In the genomic region with DNA sequence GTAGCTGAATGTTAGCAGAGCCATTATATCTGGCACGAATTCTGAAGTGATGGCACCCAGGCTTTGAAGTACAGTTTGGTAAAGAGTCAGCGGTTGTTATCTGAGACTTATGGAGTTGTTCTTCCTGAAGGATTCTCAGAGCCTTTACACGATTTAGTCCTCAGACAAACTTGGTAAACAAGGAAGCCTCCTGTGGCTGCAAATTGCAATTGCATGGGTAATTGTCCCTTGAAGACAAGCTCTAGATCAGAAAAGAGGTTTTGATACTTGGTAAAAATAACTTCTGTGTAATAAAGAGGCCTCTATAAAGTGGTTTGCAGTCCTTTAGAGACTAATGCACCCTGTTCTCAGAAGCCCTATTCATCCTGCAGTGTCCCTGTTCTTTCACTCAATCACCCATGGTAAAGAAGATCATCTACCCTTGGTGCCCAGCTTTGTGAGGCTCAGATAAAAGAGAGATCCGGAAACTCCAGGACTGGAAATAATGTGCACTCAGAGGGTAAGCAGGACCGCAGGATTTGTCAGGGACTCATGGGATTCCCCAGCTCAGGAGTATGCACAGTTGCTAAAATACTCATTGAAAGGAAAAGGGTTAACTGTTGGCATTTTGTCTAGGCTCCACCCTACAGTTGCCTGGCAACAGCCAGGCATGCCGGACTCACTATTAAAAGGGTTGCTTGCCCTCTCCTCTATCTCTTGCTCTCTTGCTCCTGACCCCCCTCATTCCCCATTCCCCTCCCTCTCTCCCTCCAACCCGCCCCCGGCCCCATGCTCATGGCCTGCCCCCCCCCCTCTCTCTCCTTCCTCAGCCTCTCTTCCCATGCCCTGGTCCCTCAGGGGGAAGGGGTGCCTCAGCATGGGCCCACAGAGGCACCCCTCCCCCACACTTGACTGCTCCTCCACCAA, we compare ENCODE assay signal across 8 mouse cellular contexts. TPM values are rescaled to one million over a fixed set of nuclear protein-coding genes. Genes with fewer than 3 reads are reported as not detected.
DNase-seq lines count a peak whose midpoint lies in the region; ATAC-seq and TF ChIP-seq lines count a peak whose summit lies in the region.

No protein-coding gene starts in this region.

- TF ChIP-seq CTCF in left cerebral cortex, adult 2 months (IDR thresholded peaks at IDR 0.05), result peak; percentile 12
- TF ChIP-seq CTCF in hindbrain, postnatal 0 days (IDR thresholded peaks at IDR 0.05; ENCODE audit: low read depth), result peak; percentile 51

- no peaks in the 10 kb centered on the region for H3K36me3 ChIP-seq in embryonic facial prominence, embryonic 12.5 days
- no peaks in the 10 kb centered on the region for H3K36me3 ChIP-seq in hindbrain, postnatal 0 days (ENCODE audit: insufficient read depth, low read length)
- H3K36me3 ChIP-seq in neural tube, embryonic 15.5 days, result no peaks in the 10 kb centered on the region

- WGBS in embryonic facial prominence, embryonic 12.5 days, result 31% methylated on average over 7 of the region's 8 CpGs
- WGBS in hindbrain, postnatal 0 days, result 19% methylated on average over 8 of the region's 8 CpGs
- 25% methylated on average over 7 of the region's 8 CpGs for WGBS in neural tube, embryonic 15.5 days

- intact Hi-C loops in left cerebral cortex, adult 2 months (cut with DNase I), result no loop called here

- H3K4me1 ChIP-seq in embryonic facial prominence, embryonic 12.5 days, result no peaks in the 10 kb centered on the region
- H3K4me1 ChIP-seq in hindbrain, postnatal 0 days (ENCODE audit: insufficient read depth, low read length), result no peaks in the 10 kb centered on the region; the same call in 1 of the 2 replicates
- H3K4me1 ChIP-seq in neural tube, embryonic 15.5 days, result peaks cover 4% of the 10 kb centered on the region; the same call in 1 of the 2 replicates

- peak overlapping the region; percentile 28 for H3K4me2 ChIP-seq in embryonic facial prominence, embryonic 12.5 days (replicated peaks)
- H3K4me2 ChIP-seq in hindbrain, postnatal 0 days (ENCODE audit: low read depth, low read length), result no peak overlapping the region
- H3K4me2 ChIP-seq in neural tube, embryonic 15.5 days, result peak overlapping the region; percentile 37

- H3K27me3 ChIP-seq in embryonic facial prominence, embryonic 12.5 days, result no peaks in the 10 kb centered on the region
- H3K27me3 ChIP-seq in hindbrain, postnatal 0 days (ENCODE audit: insufficient read depth, low read length), result no peaks in the 10 kb centered on the region
- no peaks in the 10 kb centered on the region for H3K27me3 ChIP-seq in neural tube, embryonic 15.5 days (replicated peaks)

- H3K9me3 ChIP-seq in embryonic facial prominence, embryonic 12.5 days, result peaks cover 2% of the 10 kb centered on the region; the same call in 1 of the 2 replicates
- no peaks in the 10 kb centered on the region for H3K9me3 ChIP-seq in hindbrain, postnatal 0 days (ENCODE audit: low read length)
- H3K9me3 ChIP-seq in neural tube, embryonic 15.5 days (replicated peaks), result no peaks in the 10 kb centered on the region

- peak; percentile 67; the same call in 1 of the 2 replicates for ATAC-seq in embryonic facial prominence, embryonic 12.5 days (ENCODE audit: insufficient number of reproducible peaks, insufficient read depth, low FRiP score, low TSS enrichment)
- peak; percentile 66; the same call in 1 of the 2 replicates for ATAC-seq in hindbrain, postnatal 0 days
- no peak for ATAC-seq in neural tube, embryonic 15.5 days (ENCODE audit: low FRiP score)
- ATAC-seq in megakaryocyte-erythroid progenitor cell, adult 5-6 weeks (replicated peaks; ENCODE audit: low FRiP score, low TSS enrichment, poor library complexity, severe bottlenecking), result no peak

- DNase-seq in left cerebral cortex, adult 2 months (ENCODE audit: extremely low spot score in 1 of 2, low spot score in 2 of 2), result no peak
- DNase-seq in left cerebral cortex, adult 18-20 months (ENCODE audit: low spot score in 2 of 2), result no peak
- peak; percentile 44 for DNase-seq in hindbrain, postnatal 0 days (ENCODE audit: low spot score)
- no peak for DNase-seq in frontal cortex, postnatal 36 days (ENCODE audit: low spot score in 2 of 2)
- DNase-seq in adrenal gland, postnatal 10 days, result no peak

- H3K27ac ChIP-seq in left cerebral cortex, adult 2 months, result no peak overlapping the region
- H3K27ac ChIP-seq in embryonic facial prominence, embryonic 12.5 days, result 0 out of 2 replicates have a peak overlapping the region, but pooled peaks have one; percentile 54
- no peak overlapping the region for H3K27ac ChIP-seq in hindbrain, postnatal 0 days
- H3K27ac ChIP-seq in neural tube, embryonic 15.5 days (replicated peaks), result peak overlapping the region; percentile 51; the same call in 1 of the 2 replicates

- no peak overlapping the region for H3K9ac ChIP-seq in embryonic facial prominence, embryonic 12.5 days
- no peak overlapping the region for H3K9ac ChIP-seq in hindbrain, postnatal 0 days (replicated peaks; ENCODE audit: low read length)
- H3K9ac ChIP-seq in neural tube, embryonic 15.5 days (replicated peaks), result no peak overlapping the region

- no peak overlapping the region for H3K4me3 ChIP-seq in left cerebral cortex, adult 2 months
- no peak overlapping the region for H3K4me3 ChIP-seq in embryonic facial prominence, embryonic 12.5 days
- no peak overlapping the region for H3K4me3 ChIP-seq in hindbrain, postnatal 0 days (ENCODE audit: low read length)
- no peak overlapping the region for H3K4me3 ChIP-seq in neural tube, embryonic 15.5 days (replicated peaks)

RNA-seq across cellular contexts. Expression of a gene that starts 8.8 kb away (rescaled TPM):
- total RNA-seq in left cerebral cortex, adult 2 months (2021), result 1 to 10 TPM; 9.1 to 9.3 TPM
- 1 to 10 TPM; 8.0 to 9.8 TPM for total RNA-seq in left cerebral cortex, adult 18-20 months (2021)
- polyA plus RNA-seq in embryonic facial prominence, embryonic 12.5 days (2016; fragmentation: Nextera tagmentation; extraction: Ambion mirVana), result 2.2 and 3.1 TPM in 2 replicates
- total RNA-seq in hindbrain, postnatal 0 days (2014; rRNA removed), result 4.5 and 4.7 TPM in 2 replicates
- 1.1 TPM in 2 replicates for polyA plus RNA-seq in hindbrain, postnatal 0 days (2015; fragmentation: Nextera tagmentation; extraction: Ambion mirVana)
- 2.0 and 2.1 TPM in 2 replicates for polyA plus RNA-seq in neural tube, embryonic 15.5 days (2015; fragmentation: Nextera tagmentation; extraction: Ambion mirVana)
- 9.8 and 11.4 TPM in 2 replicates for total RNA-seq in megakaryocyte-erythroid progenitor cell, adult 5-6 weeks (2014; fragmentation: Nextera tagmentation)
- total RNA-seq in megakaryocyte-erythroid progenitor cell, adult 5-6 weeks (2017), result 8.8 and 10.5 TPM in 2 replicates
- 1 to 10 TPM; 6.5 to 8.9 TPM for total RNA-seq in adrenal gland, postnatal 10 days (2021)

RNA-seq across cellular contexts. Expression of a gene that starts 40.2 kb away (rescaled TPM):
- total RNA-seq in left cerebral cortex, adult 2 months (2021), result 1 to 10 TPM; 4.1 to 5.0 TPM
- total RNA-seq in left cerebral cortex, adult 18-20 months (2021), result 1 to 10 TPM; 5.1 to 5.6 TPM
- polyA plus RNA-seq in embryonic facial prominence, embryonic 12.5 days (2016; fragmentation: Nextera tagmentation; extraction: Ambion mirVana), result 9.4 and 10.5 TPM in 2 replicates
- 3.7 and 6.7 TPM in 2 replicates for total RNA-seq in hindbrain, postnatal 0 days (2014; rRNA removed)
- 4.1 and 5.1 TPM in 2 replicates for polyA plus RNA-seq in hindbrain, postnatal 0 days (2015; fragmentation: Nextera tagmentation; extraction: Ambion mirVana)
- polyA plus RNA-seq in neural tube, embryonic 15.5 days (2015; fragmentation: Nextera tagmentation; extraction: Ambion mirVana), result 9.0 and 9.7 TPM in 2 replicates
- total RNA-seq in megakaryocyte-erythroid progenitor cell, adult 5-6 weeks (2014; fragmentation: Nextera tagmentation), result 4.9 and 8.0 TPM in 2 replicates
- 6.8 and 10.0 TPM in 2 replicates for total RNA-seq in megakaryocyte-erythroid progenitor cell, adult 5-6 weeks (2017)
- 1 to 10 TPM; 2.5 to 4.3 TPM for total RNA-seq in adrenal gland, postnatal 10 days (2021)

RNA-seq across cellular contexts. Expression of a gene that starts 59.2 kb away (rescaled TPM):
- 1 to 10 TPM; 1.7 to 2.2 TPM for total RNA-seq in left cerebral cortex, adult 2 months (2021)
- total RNA-seq in left cerebral cortex, adult 18-20 months (2021), result 1 to 10 TPM in 1 of 2 experiments, under 1 TPM in 1; 0.96 to 1.3 TPM
- polyA plus RNA-seq in embryonic facial prominence, embryonic 12.5 days (2016; fragmentation: Nextera tagmentation; extraction: Ambion mirVana), result 3.9 and 4.5 TPM in 2 replicates
- 1.5 and 2.1 TPM in 2 replicates for total RNA-seq in hindbrain, postnatal 0 days (2014; rRNA removed)
- polyA plus RNA-seq in hindbrain, postnatal 0 days (2015; fragmentation: Nextera tagmentation; extraction: Ambion mirVana), result 0.39 and 0.90 TPM in 2 replicates
- 1.1 and 1.8 TPM in 2 replicates for polyA plus RNA-seq in neural tube, embryonic 15.5 days (2015; fragmentation: Nextera tagmentation; extraction: Ambion mirVana)
- 6.6 and 10.6 TPM in 2 replicates for total RNA-seq in megakaryocyte-erythroid progenitor cell, adult 5-6 weeks (2014; fragmentation: Nextera tagmentation)
- total RNA-seq in megakaryocyte-erythroid progenitor cell, adult 5-6 weeks (2017), result 7.6 and 8.9 TPM in 2 replicates
- 1 to 10 TPM; 4.5 to 6.7 TPM for total RNA-seq in adrenal gland, postnatal 10 days (2021)

Comparison
In these comparisons a context has a peak if more than half of its experiments do, and no peak if none do; other contexts are left out.
1. H3K27ac ChIP-seq: peak in embryonic facial prominence, embryonic 12.5 days (single experiment) and neural tube, embryonic 15.5 days (single experiment); none in left cerebral cortex, adult 2 months (single experiment) and hindbrain, postnatal 0 days (single experiment).
2. ATAC-seq: peak in embryonic facial prominence, embryonic 12.5 days (single experiment) and hindbrain, postnatal 0 days (single experiment); none in neural tube, embryonic 15.5 days (single experiment) and megakaryocyte-erythroid progenitor cell, adult 5-6 weeks (single experiment).